Mouse (Mus musculus) layer of hippocampus, postnatal 10 days (tissue): Measurements from ENCODE around the gene Ankle2. TPM values are rescaled to one million over a fixed set of nuclear protein-coding genes. Genes with fewer than 3 reads are reported as not detected.

Source experiments
- DNase-seq, 2 experiments: peaks; one replicate each; pipeline ENCODE4 v3.0.0; 2021; ENCODE audit warnings: low spot score in 2 of 2
- total RNA-seq, 2 experiments: library from RNA; stranded (reverse); gene quantifications; 2 replicates each; pipeline ENCODE4 v1.2.3; 2021

Ankle2 gene
- total RNA-seq, 2 experiments from 2014 or later: 32.0 to 40.6 TPM

DNA sequence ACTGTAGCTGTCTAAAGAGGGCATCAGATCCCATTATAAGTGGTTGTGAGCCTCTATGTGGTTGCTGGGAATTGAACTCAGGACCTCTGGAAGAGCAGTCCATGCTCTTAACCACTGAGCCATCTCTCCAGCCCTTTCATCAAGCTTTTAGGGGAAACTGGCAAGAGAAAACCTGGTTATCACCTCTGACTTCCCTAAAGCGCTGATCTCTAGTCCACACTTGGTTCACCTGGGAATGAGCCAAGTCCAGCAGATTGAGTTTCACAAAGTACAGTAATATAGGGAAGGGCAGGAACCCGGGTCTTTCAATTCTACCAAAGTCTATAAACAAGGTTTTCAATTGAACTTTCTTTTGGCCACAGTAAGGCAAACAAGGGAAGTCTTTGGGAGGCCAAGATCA lies 51.2 kb downstream of the Ankle2 start:
- DNase-seq: no peak

DNA sequence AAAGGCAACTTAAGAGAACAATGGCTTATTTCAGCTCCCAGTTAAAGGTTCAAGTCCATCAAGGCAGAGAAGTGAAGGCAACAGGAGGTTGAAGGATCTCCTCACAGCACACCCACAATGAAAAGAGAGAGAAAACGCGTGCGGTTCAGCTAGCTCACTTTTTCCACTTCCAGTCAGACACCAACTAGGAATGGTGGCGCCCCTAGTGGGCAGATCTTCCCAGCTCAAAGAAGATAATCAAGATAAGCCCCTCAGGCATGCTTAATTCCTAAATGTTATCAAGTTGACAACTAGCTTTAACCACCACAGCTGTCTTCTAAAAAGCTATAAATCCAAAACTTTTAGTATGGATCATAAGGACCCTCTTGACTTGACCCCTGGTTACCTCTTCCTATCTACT lies 53.7 kb downstream of the Ankle2 start:
- peak; percentile 64 for DNase-seq

DNA sequence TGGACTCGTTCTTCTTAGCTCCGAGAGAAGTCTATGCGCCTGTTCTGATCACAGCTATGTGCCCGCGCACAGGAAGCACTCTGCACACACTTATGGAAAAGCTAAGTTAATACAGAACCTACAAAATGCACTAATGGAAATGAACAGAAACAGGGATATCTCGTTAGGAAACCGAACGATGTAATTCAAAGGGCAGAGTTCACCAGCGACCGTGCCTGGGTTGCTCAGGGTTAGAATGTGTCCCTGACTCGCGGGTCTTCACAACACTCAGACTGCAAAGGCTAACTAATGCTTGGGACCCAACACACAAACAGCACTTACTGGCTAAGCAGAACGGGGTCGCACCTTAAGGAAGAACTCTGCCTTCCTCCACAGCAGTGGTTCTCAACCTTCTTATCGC lies 54.4 kb downstream of the Ankle2 start:
- DNase-seq: no peak

DNA sequence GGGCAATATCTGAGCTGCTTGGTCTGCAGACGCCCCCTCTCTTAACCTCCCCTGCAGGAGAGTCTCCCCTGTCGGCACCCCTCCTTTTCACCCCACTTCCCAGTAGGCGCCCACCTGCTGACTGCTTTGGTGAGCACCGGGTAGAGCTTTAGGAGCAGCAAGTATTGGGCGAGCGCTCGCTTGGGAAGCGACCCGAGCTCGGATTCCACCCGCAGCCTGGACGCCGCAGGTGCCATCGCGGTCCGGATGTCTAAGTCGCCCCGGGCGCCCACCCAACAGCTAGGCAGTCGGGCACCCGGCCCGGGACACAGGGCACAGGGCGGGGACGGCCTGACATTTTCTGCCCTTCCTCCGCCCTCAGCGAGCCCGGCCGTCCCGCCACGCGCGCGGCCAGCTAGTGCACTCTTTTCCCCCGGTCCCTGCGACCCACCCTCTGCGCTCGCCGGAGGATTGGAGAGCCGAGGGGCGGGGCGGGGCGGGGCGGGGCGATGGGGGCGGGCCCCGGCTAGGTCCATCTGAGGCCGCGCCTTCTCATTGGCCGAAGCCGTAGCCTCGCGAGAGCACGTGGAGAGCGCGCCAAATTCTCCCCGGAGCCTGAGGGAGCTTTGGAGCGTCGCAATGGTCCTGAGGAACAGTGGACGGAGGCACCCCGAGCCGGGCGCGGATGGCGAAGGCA lies 55.1 kb downstream of the Ankle2 start, which contains the start of the genes Pxmp2 and Pole:
Gene Pxmp2, minus strand, starts transcription at position 417 of the 676 bp plus-strand sequence.
Gene Pole, plus strand, starts transcription at position 537 of the 676 bp plus-strand sequence.
- DNase-seq: peak; percentile 85 to 90

DNA sequence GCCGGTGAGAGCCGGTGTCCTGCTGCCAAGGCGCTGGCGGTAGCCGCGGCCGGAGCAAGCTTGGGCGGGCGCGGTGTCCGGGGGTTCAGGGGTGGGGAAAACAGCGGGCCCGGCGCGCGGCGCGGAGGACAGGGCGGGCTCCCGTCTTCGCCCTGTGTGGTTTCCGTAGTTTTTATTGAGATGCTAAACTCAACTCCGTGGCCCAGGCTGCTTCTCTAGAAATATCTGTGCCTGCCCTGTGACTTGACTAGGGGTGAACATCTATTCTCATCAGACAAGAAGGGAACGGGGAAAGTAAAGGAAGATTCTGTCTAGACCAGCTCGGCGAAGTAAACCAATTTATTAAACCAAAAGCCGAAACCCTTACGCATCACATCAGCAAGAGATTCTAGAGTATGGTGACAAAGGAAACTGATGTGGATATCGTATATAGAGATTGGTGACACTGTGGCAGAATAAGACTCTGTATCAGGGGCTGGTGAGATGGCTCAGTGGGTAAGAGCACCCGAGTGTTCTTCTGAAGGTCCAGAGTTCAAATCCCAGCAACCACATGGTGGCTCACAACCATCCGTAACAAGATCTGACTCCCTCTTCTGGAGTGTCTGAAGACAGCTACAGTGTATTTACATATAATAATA lies 55.8 kb downstream of the Ankle2 start:
- no peak for DNase-seq

DNA sequence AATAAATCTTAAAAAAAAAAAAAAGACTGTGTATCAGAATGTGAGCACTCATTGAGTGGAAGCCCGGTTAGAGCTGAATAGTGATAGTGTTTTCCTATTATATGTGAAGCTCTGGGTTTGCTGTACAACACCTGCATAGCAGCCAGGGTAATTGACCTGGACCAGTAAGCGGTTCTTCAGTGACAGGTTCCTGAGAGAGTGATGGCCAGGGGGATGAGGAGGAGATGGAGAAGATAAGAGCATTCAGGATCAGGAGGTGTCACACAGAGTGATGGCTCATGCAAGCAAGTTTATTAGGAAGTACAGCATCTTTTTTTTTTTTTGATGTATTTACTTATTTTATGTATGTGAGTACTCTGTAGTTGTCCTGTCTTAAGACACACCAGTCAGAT lies 56.3 kb downstream of the Ankle2 start:
- no peak for DNase-seq

DNA sequence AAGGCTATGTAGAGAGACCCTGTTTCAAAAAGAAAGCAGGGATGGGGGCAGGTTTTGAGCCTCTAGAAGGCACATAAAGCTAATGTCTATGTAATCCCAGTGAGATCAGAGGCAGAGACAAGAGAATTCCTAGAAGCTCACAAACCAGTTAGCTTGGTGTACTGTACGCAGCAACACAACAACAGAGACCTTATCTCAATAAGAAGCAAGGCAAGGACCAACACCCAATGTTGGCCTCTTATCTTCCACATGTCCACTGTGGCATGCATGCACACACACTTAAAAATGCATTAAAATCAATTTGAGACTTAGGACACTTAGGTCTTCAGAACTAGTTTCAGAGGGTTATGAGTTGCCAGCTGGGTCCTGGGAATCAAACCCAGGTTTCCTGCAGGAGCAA lies 60.8 kb downstream of the Ankle2 start:
- no peak for DNase-seq

DNA sequence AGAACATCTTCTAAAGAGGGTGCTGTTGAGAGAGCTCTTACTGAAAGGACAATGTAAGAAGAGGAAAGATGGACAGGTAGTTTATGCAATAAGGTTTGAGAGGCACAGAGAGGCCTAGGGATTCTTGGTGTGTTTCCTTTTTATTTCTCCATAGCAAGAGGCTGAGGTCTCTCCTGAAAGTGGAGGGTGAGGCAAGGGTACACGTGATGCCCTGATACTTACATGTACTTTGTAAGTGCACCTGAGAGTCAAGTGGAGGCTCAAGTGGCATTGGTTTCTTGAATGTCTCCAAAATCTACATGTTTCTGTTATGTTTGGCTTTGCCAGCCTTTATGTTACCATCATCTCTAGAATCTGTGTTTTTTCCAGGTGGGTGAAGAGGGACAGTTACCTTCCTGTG lies 65.8 kb downstream of the Ankle2 start:
- no peak for DNase-seq

DNA sequence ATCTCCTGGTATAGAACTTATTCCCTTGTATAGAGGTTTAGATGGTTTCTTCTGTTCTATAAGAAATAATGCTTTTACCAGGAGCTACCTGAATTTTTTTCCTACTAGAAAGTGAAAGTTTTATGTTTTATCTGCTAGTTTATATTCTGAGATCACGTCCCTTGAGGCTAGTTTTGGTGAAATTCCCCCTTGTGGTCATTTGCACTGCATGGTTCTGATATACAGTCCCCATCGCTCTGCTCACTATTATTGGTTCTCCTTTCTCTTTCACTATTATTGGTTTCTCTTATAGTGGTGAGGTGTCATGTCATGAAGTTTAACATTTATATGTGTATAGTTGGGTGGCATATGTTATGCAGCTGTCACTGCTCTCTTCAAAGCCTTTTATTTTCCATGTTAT lies 69.8 kb downstream of the Ankle2 start:
- DNase-seq: no peak

Other genes starting within 250 kb of the Ankle2 start
- gene Zfp932, start 234.5 kb upstream of the Ankle2 start, total RNA-seq: 10 to 100 TPM; 52.4 to 62.0 TPM
- 10 to 100 TPM in 1 of 2 experiments, 1 to 10 TPM in 1; 8.9 to 10.3 TPM for gene Gm17655, start 158.5 kb upstream of the Ankle2 start, total RNA-seq
- under 1 TPM; 0.73 to 0.89 TPM for gene Gm35315, start 136.6 kb upstream of the Ankle2 start, total RNA-seq
- gene Plcxd1, start 131.0 kb upstream of the Ankle2 start, total RNA-seq: 1 to 10 TPM; 3.3 to 4.6 TPM
- 10 to 100 TPM; 83.7 to 98.9 TPM for gene Gtpbp6, start 122.8 kb upstream of the Ankle2 start, total RNA-seq
- gene Zfp605, start 120.9 kb upstream of the Ankle2 start, total RNA-seq: 10 to 100 TPM; 16.1 to 16.8 TPM
- gene Chfr, start 95.2 kb upstream of the Ankle2 start, total RNA-seq: 10 to 100 TPM; 74.0 to 76.0 TPM
- gene Golga3, start 54.3 kb upstream of the Ankle2 start, total RNA-seq: 10 to 100 TPM; 43.7 to 47.6 TPM
- gene Pgam5, start 38.9 kb downstream of the Ankle2 start, total RNA-seq: 10 to 100 TPM; 66.2 to 73.7 TPM
- gene Pxmp2, start 55.2 kb downstream of the Ankle2 start, total RNA-seq: 1 to 10 TPM; 8.5 to 9.5 TPM
- 1 to 10 TPM; 4.8 to 7.6 TPM for gene Pole, start 55.3 kb downstream of the Ankle2 start, total RNA-seq
- 1 to 10 TPM; 2.4 to 2.9 TPM for gene P2rx2, start 112.2 kb downstream of the Ankle2 start, total RNA-seq
- gene Lrcol1, start 113.7 kb downstream of the Ankle2 start, total RNA-seq: not detected
- 10 to 100 TPM; 82.5 to 90.6 TPM for gene Fbrsl1, start 217.5 kb downstream of the Ankle2 start, total RNA-seq